In the genomic region with DNA sequence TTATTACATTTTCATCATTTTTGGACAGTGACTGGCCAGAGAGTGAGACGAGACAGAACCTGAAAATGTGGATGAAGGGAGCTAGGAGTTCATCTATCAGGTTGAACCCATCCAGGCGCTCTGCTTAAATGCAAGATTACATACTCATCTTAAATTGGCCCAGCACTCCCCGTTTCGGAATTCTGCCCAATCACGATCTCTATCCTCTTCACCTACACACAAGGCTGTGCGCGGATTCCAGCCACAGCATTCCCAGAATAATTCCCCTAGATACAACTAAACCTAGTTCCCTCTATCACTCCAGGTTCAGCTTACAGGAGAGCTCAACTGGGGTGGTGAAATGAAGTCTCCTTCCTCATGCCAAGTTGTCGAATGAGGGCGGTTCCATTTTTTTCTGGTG, we compare ENCODE assay signal across 10 mouse cellular contexts. TPM values are rescaled to one million over a fixed set of nuclear protein-coding genes. Genes with fewer than 3 reads are reported as not detected.
DNase-seq lines count a peak whose midpoint lies in the region; ATAC-seq and TF ChIP-seq lines count a peak whose summit lies in the region.
"Had no signal": no experiment of that assay in that cellular context is flagged by ENCODE, and none has a peak within 500 bp of the region (broad histone marks: within the 10 kb centered on the region; RNA-seq: fewer than 3 reads in every experiment).

No protein-coding gene starts in this region.

- H3K4me2 ChIP-seq in heart, postnatal 0 days (ENCODE audit: low read depth, low read length) = no peak overlapping the region
- H3K4me2 ChIP-seq in hindbrain, embryonic 16.5 days (ENCODE audit: low read length) = peak overlapping the region; percentile 55
- no peak overlapping the region for H3K4me2 ChIP-seq in intestine, embryonic 15.5 days (replicated peaks)

- TF ChIP-seq POLR2A in lung, adult 2 months (IDR thresholded peaks at IDR 0.05; ENCODE audit: borderline replicate concordance, extremely low read depth, low read depth, low read length) = no peak

- DNase-seq in heart, postnatal 0 days (ENCODE audit: low spot score) = no peak
- DNase-seq in heart, postnatal 36 days = no peak
- peak; percentile 44 for DNase-seq in right cerebral cortex, postnatal 14 days
- DNase-seq in right cerebral cortex, postnatal 4 days = no peak
- no peak for DNase-seq in lung, adult 2 months
- DNase-seq: adrenal gland, adult 2 months had no signal

- H3K9me3 ChIP-seq in heart, postnatal 0 days (replicated peaks; ENCODE audit: control insufficient read depth, low read length) = no peaks in the 10 kb centered on the region
- H3K9me3 ChIP-seq in hindbrain, embryonic 16.5 days (ENCODE audit: control insufficient read depth, low read length) = no peaks in the 10 kb centered on the region
- H3K9me3 ChIP-seq in intestine, embryonic 15.5 days = no peaks in the 10 kb centered on the region
- H3K9me3 ChIP-seq: G1E had no signal

- no peak for TF ChIP-seq CTCF in heart, postnatal 0 days (IDR thresholded peaks at IDR 0.05; ENCODE audit: low read depth)
- no peak for TF ChIP-seq CTCF in lung, adult 2 months (IDR thresholded peaks at IDR 0.05; ENCODE audit: insufficient read depth, low read length)

- WGBS in heart, postnatal 0 days = 53% methylated on average over 9 of the region's 9 CpGs
- 90% methylated on average over 9 of the region's 9 CpGs for WGBS in hindbrain, embryonic 16.5 days
- WGBS in intestine, embryonic 15.5 days = 86% methylated on average over 9 of the region's 9 CpGs
- WGBS in lung, adult 2 months = 79% methylated on average over 9 of the region's 9 CpGs

- H3K36me3 ChIP-seq in heart, postnatal 0 days (replicated peaks; ENCODE audit: control insufficient read depth, insufficient read depth, low read length) = peaks cover 47% of the 10 kb centered on the region
- H3K36me3 ChIP-seq in hindbrain, embryonic 16.5 days (ENCODE audit: control insufficient read depth, insufficient read depth, low read length) = peaks cover 20% of the 10 kb centered on the region
- peaks cover 33% of the 10 kb centered on the region for H3K36me3 ChIP-seq in intestine, embryonic 15.5 days

- H3K27ac ChIP-seq in heart, postnatal 0 days (ENCODE audit: low read depth) = no peak overlapping the region
- no peak overlapping the region for H3K27ac ChIP-seq in hindbrain, embryonic 16.5 days (ENCODE audit: low read depth, low read length)
- H3K27ac ChIP-seq in intestine, embryonic 15.5 days = no peak overlapping the region

- ATAC-seq in heart, postnatal 0 days (ENCODE audit: insufficient read depth, low read depth) = no peak
- ATAC-seq in hindbrain, embryonic 16.5 days = no peak
- no peak for ATAC-seq in intestine, embryonic 15.5 days

- TF ChIP-seq EP300 in heart, postnatal 0 days (IDR thresholded peaks at IDR 0.05; ENCODE audit: low read depth) = no peak

- H3K27me3 ChIP-seq in heart, postnatal 0 days (ENCODE audit: control insufficient read depth, insufficient read depth, low read length) = no peaks in the 10 kb centered on the region
- H3K27me3 ChIP-seq in hindbrain, embryonic 16.5 days (replicated peaks; ENCODE audit: control insufficient read depth, insufficient read depth, low read length) = no peaks in the 10 kb centered on the region
- H3K27me3 ChIP-seq in intestine, embryonic 15.5 days (replicated peaks) = no peaks in the 10 kb centered on the region

- no peak overlapping the region for H3K4me3 ChIP-seq in heart, postnatal 0 days (ENCODE audit: low read depth, low read length)
- peak overlapping the region; percentile 22; the same call in 1 of the 2 replicates for H3K4me3 ChIP-seq in hindbrain, embryonic 16.5 days (ENCODE audit: low read length)
- no peak overlapping the region for H3K4me3 ChIP-seq in intestine, embryonic 15.5 days (replicated peaks)
- no peak overlapping the region for H3K4me3 ChIP-seq in lung, adult 2 months (replicated peaks; ENCODE audit: extremely low read depth, low read depth, low read length)

- intact Hi-C loops in heart, postnatal 36 days (cut with DNase I) = no loop called here

- H3K9ac ChIP-seq in heart, postnatal 0 days (replicated peaks; ENCODE audit: low read depth, low read length) = 0 out of 2 replicates have a peak overlapping the region, but pooled peaks have one; percentile 8
- H3K9ac ChIP-seq in hindbrain, embryonic 16.5 days (ENCODE audit: low read depth, low read length) = no peak overlapping the region
- H3K9ac ChIP-seq in intestine, embryonic 15.5 days = no peak overlapping the region

- H3K4me1 ChIP-seq in heart, postnatal 0 days (ENCODE audit: control insufficient read depth, insufficient read depth) = peaks cover 12% of the 10 kb centered on the region
- H3K4me1 ChIP-seq in hindbrain, embryonic 16.5 days (ENCODE audit: control insufficient read depth, insufficient read depth, low read depth, low read length) = peaks cover 37% of the 10 kb centered on the region
- H3K4me1 ChIP-seq in intestine, embryonic 15.5 days (replicated peaks) = peaks cover 13% of the 10 kb centered on the region; the same call in 1 of the 2 replicates
- peaks cover 6% of the 10 kb centered on the region for H3K4me1 ChIP-seq in lung, adult 2 months (ENCODE audit: control insufficient read depth, insufficient read depth, low read length)

RNA-seq across cellular contexts. Expression of a gene that starts 2.9 kb away (rescaled TPM):
- 47.3 and 67.2 TPM in 2 replicates for total RNA-seq in heart, postnatal 0 days (2014; rRNA removed; ENCODE audit: low replicate concordance)
- polyA plus RNA-seq in heart, postnatal 0 days (2015; fragmentation: Nextera tagmentation; extraction: Ambion mirVana) = 137 and 149 TPM in 2 replicates
- total RNA-seq in heart, postnatal 36 days (2021) = 100 to 1,000 TPM; 279 to 282 TPM
- 996 and 1,023 TPM in 2 replicates for polyA plus RNA-seq in hindbrain, embryonic 16.5 days (2015; fragmentation: Nextera tagmentation; extraction: Ambion mirVana)
- polyA plus RNA-seq in intestine, embryonic 15.5 days (2015; fragmentation: Nextera tagmentation; extraction: Ambion mirVana) = 151 and 154 TPM in 2 replicates
- 66.2 and 80.3 TPM in 2 replicates for polyA plus RNA-seq in lung, adult 2 months (2012; rRNA removed)

RNA-seq across cellular contexts. Expression of a gene that starts 42.8 kb away (rescaled TPM):
- 1.3 and 3.6 TPM in 2 replicates for total RNA-seq in heart, postnatal 0 days (2014; rRNA removed; ENCODE audit: low replicate concordance)
- polyA plus RNA-seq in heart, postnatal 0 days (2015; fragmentation: Nextera tagmentation; extraction: Ambion mirVana) = 0.55 and 0.56 TPM in 2 replicates
- total RNA-seq in heart, postnatal 36 days (2021) = under 1 TPM; 0.58 to 0.68 TPM
- polyA plus RNA-seq in hindbrain, embryonic 16.5 days (2015; fragmentation: Nextera tagmentation; extraction: Ambion mirVana) = 2.9 and 3.4 TPM in 2 replicates
- 2.5 and 2.9 TPM in 2 replicates for polyA plus RNA-seq in intestine, embryonic 15.5 days (2015; fragmentation: Nextera tagmentation; extraction: Ambion mirVana)
- 3.6 and 3.9 TPM in 2 replicates for polyA plus RNA-seq in lung, adult 2 months (2012; rRNA removed)

RNA-seq across cellular contexts. Expression of a gene that starts 43.8 kb away (rescaled TPM):
- total RNA-seq in heart, postnatal 0 days (2014; rRNA removed; ENCODE audit: low replicate concordance) = 1,178 and 1,316 TPM in 2 replicates
- 974 and 1,039 TPM in 2 replicates for polyA plus RNA-seq in heart, postnatal 0 days (2015; fragmentation: Nextera tagmentation; extraction: Ambion mirVana)
- 100 to 1,000 TPM; 406 to 459 TPM for total RNA-seq in heart, postnatal 36 days (2021)
- polyA plus RNA-seq in hindbrain, embryonic 16.5 days (2015; fragmentation: Nextera tagmentation; extraction: Ambion mirVana) = 15.6 and 29.6 TPM in 2 replicates
- 113 and 116 TPM in 2 replicates for polyA plus RNA-seq in intestine, embryonic 15.5 days (2015; fragmentation: Nextera tagmentation; extraction: Ambion mirVana)
- polyA plus RNA-seq in lung, adult 2 months (2012; rRNA removed) = 541 and 589 TPM in 2 replicates
- total RNA-seq: G1E had no signal
- polyA plus RNA-seq: G1E had no signal

RNA-seq across cellular contexts. Expression of a gene that starts 48.4 kb away (rescaled TPM):
- not detected in 2 replicates for total RNA-seq in heart, postnatal 0 days (2014; rRNA removed; ENCODE audit: low replicate concordance)
- 0.14 TPM in 1 of 2 replicates, not detected in the other for polyA plus RNA-seq in heart, postnatal 0 days (2015; fragmentation: Nextera tagmentation; extraction: Ambion mirVana)
- total RNA-seq in heart, postnatal 36 days (2021) = not detected
- polyA plus RNA-seq in hindbrain, embryonic 16.5 days (2015; fragmentation: Nextera tagmentation; extraction: Ambion mirVana) = 0.15 TPM in 1 of 2 replicates, not detected in the other
- 0.80 and 1.5 TPM in 2 replicates for polyA plus RNA-seq in intestine, embryonic 15.5 days (2015; fragmentation: Nextera tagmentation; extraction: Ambion mirVana)
- 0.08 TPM in 1 of 2 replicates, not detected in the other for polyA plus RNA-seq in lung, adult 2 months (2012; rRNA removed)
- total RNA-seq: adrenal gland, adult 2 months; common myeloid progenitor, adult 5-6 weeks; G1E had no signal
- polyA plus RNA-seq: adrenal gland, adult 2 months; G1E had no signal
